Mouse (Mus musculus): ENCODE data around the gene Gm29797.

Gene Gm29797

GRCm38 (mm10) chr2:181673501-181673900, 16.7 kb downstream of the Gm29797 start:
- DNase-seq (ENCODE audit: low read depth, low spot score), result no peak

- no peak for DNase-seq (ENCODE audit: low read depth, low spot score)
Observed at GRCm38 (mm10) chr2:181674934-181675333, 18.1 kb downstream of the Gm29797 start.

- DNase-seq (ENCODE audit: low read depth, low spot score), result no peak
Observed at GRCm38 (mm10) chr2:181675454-181675853, 18.6 kb downstream of the Gm29797 start.

GRCm38 (mm10) chr2:181676424-181676823, 19.6 kb downstream of the Gm29797 start:
- no peak for DNase-seq (ENCODE audit: low read depth, low spot score)

GRCm38 (mm10) chr2:181677096-181677754, 20.4 kb downstream of the Gm29797 start:
- DNase-seq (ENCODE audit: low read depth, low spot score), result no peak

- no peak for DNase-seq (ENCODE audit: low read depth, low spot score)
Observed at GRCm38 (mm10) chr2:181677755-181678098, 20.9 kb downstream of the Gm29797 start.

- DNase-seq (ENCODE audit: low read depth, low spot score), result peak; percentile 50
Observed at GRCm38 (mm10) chr2:181678780-181679179, 21.9 kb downstream of the Gm29797 start.

- no peak for DNase-seq (ENCODE audit: low read depth, low spot score)
Observed at GRCm38 (mm10) chr2:181679951-181680715, 23.3 kb downstream of the Gm29797 start, which contains the start of gene Tcea2. Tcea2 (plus strand) TSS chr2:181680310.

- no peak for DNase-seq (ENCODE audit: low read depth, low spot score)
Observed at GRCm38 (mm10) chr2:181680716-181681117, 23.9 kb downstream of the Gm29797 start.

- DNase-seq (ENCODE audit: low read depth, low spot score), result no peak
Observed at GRCm38 (mm10) chr2:181681978-181682377, 25.1 kb downstream of the Gm29797 start.

- DNase-seq (ENCODE audit: low read depth, low spot score), result no peak
Observed at GRCm38 (mm10) chr2:181683381-181683780, 26.5 kb downstream of the Gm29797 start.

- no peak for DNase-seq (ENCODE audit: low read depth, low spot score)
Observed at GRCm38 (mm10) chr2:181684713-181685112, 27.9 kb downstream of the Gm29797 start.

GRCm38 (mm10) chr2:181685686-181686085, 28.9 kb downstream of the Gm29797 start:
- no peak for DNase-seq (ENCODE audit: low read depth, low spot score)

GRCm38 (mm10) chr2:181687586-181687985, 30.8 kb downstream of the Gm29797 start:
- no peak for DNase-seq (ENCODE audit: low read depth, low spot score)

- no peak for DNase-seq (ENCODE audit: low read depth, low spot score)
Observed at GRCm38 (mm10) chr2:181689466-181690160, 32.8 kb downstream of the Gm29797 start.

GRCm38 (mm10) chr2:181691083-181691482, 34.2 kb downstream of the Gm29797 start:
- DNase-seq (ENCODE audit: low read depth, low spot score), result no peak

GRCm38 (mm10) chr2:181691571-181691970, 34.7 kb downstream of the Gm29797 start:
- DNase-seq (ENCODE audit: low read depth, low spot score), result no peak

GRCm38 (mm10) chr2:181692304-181692703, 35.5 kb downstream of the Gm29797 start:
- DNase-seq (ENCODE audit: low read depth, low spot score), result no peak

- no peak for DNase-seq (ENCODE audit: low read depth, low spot score)
Observed at GRCm38 (mm10) chr2:181693339-181694280, 36.8 kb downstream of the Gm29797 start, which contains the start of gene Rgs19. Rgs19 (minus strand) TSS chr2:181693977.

- no peak for DNase-seq (ENCODE audit: low read depth, low spot score)
Observed at GRCm38 (mm10) chr2:181694581-181694980, 37.7 kb downstream of the Gm29797 start.

- DNase-seq (ENCODE audit: low read depth, low spot score), result no peak
Observed at GRCm38 (mm10) chr2:181695776-181696175, 38.9 kb downstream of the Gm29797 start.
